Mouse (Mus musculus) testis, postnatal 10 days (tissue): ENCODE measurements around the gene Bicc1.

Source experiments
- DNase-seq: peaks from one replicate; pipeline ENCODE4 v3.0.0; 2021; ENCODE audit warnings: low spot score

Bicc1 gene

DNA sequence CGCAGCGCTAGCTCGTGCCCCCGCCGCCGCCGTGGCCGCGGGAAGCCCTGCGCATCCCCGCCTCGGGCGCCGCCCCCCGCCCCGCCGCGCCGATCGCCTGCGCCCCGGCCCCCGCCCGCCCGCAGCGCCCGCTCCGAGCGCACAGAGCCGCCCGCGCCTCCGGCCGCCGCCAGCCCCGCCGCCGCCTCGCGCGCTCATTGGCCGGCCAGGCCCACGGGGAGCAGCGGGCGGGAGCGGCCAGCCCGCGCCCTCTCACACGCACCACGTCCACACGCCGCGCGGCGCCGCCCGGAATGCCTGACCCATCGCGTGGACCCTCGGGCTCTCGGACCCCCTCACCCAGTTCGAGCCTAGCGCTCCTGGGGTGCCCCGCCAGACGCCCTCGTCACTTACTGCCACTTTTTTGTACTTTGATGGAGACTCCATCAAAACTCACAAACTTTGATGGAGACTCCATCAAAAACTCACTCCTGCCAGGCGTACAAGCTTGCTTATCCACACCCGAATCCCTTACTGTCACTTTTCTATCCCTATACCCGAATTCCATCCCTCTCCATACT is at the start of gene Bicc1:
Gene Bicc1 (minus strand): TSS at position 25 of the 560 bp plus-strand sequence.
- DNase-seq = peak; percentile 68

DNA sequence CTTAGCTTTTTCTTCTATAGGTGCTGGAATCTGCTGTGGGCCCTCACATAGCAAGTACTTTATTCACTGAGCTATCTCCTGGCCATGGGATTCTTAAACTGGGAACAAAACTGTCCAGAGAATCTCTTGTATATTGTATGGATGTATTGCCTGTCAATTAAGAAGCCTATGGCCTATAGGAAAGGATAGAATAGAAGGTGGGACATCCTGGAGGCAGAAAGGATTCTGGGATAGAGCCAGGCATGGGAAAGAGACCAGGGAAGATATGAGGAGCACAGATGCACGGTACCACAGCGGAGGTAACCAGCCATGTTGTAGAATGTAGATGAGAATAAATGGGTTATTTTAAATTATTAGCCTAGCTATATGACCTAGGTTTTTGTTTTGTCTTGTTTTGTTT is 42.0 kb upstream of the Bicc1 start:
- DNase-seq = no peak

DNA sequence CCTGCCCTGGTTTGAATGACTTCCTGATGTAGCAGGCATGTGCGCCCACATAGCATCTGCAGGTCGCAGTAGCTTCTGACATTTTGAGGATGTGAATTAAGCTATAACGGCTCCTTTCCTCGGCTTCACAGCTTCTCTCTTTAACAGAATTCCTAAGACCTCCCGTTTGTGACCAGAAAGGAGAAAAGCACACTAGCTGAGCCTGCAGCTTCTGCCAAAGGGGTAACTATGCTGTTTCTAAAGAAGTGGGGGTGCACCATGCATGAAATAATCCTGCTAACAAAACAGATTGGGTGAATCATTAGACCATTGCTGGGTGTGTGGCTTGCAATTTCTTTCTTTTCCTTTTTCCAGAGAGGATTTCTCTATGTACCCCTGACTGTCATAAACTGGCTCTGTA is 41.5 kb upstream of the Bicc1 start:
- DNase-seq = no peak

DNA sequence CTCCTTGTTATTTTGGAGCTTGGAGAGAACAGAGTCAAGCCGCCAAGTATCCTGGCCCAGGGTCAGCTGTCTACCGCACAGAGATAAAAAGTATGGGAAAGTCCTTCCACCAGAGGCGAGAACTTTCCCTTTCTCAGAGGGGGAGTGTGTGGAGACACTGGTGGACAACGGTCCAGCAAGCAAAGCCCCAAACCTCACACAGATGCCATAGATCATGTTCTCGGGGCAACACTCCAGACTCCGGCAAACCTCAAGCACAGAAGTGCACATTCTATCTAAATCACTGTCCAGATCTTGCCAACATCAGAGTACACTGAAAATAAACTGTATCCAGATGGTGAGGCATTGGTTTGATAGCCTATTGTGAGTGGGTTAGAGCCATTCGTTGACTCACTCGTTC is 39.2 kb upstream of the Bicc1 start:
- DNase-seq = no peak

DNA sequence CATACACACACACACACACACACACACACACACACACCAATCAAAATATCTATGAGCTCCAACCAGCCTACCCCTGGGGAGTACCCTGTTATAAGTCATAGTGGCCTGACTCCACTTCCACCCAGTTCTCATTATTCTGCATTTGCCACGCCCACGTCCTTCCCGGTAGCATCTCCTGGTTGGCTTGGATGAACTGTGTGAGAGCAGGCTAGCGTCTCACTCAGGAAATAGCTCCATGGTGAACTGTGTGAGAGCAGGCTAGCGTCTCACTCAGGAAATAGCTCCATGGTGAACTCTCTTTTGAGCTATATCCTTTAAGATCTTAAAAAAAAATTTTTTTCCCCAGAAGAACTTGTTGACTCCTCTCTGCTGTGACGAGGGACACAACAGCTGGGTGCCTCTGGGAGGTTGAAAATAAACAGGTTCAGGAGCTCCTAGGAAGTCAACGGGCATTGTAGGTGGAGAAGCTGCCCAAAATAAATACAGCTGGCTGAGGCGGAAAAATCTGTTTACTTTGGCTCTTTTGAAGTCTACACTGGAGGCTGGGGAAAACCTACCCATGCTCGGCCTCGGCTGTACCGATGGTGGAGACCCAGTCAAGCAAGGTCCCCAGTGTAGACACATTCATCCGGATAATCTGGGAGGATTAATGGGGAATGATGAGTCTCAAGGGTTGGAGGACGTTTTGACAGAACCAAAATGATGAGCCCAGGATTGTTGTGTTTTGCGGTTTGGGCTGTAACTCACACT is 37.7 kb upstream of the Bicc1 start:
- DNase-seq = no peak

DNA sequence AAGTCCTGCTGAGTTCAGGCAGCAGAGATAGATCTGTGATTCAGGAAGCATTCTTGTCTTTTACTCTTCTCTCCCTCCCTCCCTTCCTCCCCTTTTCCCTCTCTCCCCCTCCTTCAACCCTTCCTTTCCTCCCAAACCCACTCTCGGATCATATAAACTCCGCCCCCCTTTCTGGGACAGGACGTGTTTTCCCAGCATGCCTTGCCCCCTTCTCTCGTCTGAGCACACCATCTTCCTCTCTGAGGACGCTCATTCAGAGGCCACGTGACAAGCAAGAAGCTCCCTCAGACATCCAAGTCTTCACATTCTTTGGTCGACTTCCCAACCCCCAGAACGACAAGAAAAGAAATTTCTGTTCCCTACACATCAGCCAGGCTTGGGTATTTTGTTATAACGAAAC is 36.0 kb upstream of the Bicc1 start:
- DNase-seq = no peak

DNA sequence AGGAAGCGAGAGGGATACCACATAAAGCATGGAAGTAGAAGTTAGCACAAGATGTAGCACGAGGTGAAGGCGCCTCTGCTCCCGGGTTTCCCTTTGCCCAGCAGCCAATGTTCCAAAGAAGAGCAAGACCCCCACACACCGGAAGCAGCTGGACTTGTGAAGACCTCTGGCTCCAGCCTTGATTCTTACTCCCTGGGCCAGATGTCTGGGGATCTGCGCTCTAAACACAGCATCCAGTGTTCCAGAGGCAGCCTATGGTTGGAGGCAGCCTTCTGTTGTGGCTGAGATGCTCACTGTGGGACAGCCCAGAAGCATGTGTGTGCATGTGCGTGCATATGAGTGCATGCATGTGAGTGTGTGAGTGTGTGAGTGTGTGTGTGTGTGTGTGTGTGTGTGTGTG is 35.2 kb upstream of the Bicc1 start:
- no peak for DNase-seq

DNA sequence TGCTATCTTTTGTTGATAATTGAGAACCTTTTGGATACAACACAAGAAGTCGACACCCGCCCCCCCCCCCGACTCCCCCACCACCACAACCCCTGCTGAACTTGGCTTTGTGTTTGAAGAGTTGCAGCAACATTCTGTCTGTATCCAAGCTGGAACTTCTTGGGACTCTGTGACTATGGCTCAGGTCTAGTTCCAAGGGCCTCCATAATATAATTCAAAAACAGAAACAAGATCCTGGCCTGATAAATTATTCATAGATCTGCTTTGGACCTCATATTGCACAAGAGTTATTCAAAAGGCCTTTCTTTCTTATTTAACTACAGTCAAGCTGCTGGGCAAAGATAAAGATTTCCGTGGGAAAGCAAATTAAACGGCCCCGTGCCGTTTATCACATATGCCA is 33.8 kb upstream of the Bicc1 start:
- DNase-seq = no peak

DNA sequence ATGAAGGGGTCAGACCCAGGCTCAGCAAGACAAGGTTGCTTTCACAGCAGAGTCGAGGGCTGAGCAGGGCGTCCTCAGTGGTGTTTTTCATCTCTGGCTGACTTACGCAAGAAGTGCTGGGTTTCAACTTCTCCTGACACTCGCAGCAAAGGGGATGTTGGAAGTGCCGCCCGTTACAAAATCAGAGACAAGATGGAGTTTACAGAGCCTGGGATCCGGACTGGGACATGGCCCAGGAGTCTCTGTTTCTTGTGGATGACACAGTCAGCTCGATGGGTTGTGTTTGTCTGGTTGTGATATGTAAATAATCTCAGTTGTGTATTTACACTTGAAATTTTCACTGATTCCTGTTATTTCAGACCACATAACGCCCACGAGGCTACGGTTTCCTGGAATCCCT is 33.4 kb upstream of the Bicc1 start:
- DNase-seq = no peak

DNA sequence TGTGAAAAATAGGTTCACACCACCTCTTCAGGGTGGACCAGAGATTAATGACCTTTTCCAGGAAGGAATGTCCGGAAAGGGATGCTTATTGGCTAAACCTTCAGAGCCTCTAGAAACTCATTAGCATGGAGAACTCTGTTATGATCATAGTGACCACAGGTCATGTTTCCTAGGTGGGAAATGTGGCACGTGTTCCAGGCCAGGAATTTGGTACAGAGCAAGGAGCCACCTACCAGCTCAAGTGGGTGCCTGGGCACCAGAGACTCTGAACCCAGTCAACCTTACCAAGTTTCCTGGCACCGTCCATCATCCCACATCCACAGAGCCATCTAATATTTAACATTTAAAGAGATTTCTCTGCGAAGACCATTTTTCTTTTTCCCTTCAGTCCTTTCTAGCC is 29.2 kb upstream of the Bicc1 start:
- DNase-seq = no peak

DNA sequence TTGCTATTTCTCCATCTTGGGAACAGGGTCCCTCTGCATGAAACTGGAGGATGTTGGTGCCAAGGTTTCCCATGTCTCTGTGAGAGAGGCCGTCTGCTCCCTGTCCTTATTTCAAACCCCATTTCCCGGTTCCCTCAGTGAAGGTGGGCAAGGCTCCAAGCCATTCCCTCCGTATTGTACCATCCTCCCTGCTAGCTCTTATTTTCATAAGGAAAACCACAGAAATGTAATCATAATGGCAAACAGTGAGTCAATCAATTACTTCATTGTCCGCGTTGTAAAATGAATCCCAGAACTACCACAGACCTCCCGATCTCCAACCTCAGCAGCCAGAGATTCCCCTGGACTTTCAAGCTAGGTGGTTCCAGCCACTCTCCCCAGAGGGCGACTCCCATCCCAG is 25.6 kb upstream of the Bicc1 start:
- DNase-seq = no peak

DNA sequence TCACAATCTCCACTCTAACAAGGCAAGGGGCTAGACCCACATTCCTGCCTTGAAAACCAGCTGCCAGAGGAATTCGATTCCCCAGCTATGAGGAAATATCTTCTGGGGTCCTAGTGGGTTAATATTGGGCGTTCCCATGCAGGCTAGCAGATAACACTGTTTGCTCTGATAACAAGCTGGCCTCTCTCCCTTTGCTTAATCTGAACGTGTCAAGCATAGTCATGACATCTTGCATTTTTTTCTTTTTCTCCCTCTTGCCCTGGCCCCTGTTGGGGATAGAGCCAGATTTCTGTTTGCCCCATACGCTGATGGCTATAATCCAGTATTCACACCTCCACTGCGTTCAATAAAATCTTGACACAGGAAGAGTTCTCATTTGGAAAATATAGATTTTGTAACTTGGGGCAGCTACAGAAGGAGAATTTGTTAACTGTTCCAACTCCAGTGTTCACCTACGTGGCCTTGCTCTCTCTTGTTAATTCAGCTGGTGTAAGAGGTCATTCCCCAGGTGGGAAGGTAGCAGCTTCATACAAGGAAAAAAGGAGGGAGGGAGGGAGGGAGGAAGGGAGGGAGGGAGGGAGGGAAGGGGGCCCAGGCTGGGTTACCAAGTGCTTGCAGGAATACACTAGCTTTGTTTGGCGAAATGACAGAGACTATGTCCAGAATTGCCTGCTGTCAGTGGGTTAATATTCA is 24.0 kb upstream of the Bicc1 start:
- no peak for DNase-seq

DNA sequence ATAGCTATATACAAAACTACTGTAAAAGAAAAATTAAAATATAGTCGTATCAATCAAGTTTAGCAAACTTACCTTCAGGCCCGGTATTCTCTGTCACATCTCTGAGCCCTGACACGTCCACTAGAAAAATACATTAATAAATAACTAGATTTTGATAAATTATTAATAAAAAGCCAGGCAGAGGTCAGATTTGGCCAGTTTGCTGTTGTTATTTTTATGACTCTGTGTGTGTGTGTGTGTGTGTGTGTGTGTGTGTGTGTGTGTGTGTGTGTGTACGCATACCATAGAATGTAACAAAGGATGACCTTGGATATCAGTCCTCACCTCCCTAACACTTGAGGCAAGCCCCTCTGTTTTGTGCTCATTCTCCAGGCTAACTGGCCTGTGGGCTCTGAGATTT is 22.4 kb upstream of the Bicc1 start:
- no peak for DNase-seq

DNA sequence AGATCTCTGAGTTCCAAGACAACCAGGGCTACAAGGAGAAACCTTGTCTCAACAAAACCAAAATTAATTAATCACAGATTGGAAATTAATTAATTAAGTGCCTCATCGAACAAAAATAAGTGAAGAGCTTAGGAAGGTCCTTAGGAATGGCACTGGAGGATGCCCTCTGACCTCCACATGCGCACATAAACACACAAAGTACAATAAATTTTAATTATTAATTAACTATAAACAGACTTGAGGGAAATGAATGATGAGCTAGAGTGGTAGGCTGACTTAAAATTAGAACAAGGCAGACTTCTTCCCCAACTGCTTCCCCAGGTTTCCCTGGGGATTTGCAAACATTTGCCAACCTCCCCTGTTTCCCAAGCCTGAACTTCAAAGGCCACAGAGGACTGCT is 21.6 kb upstream of the Bicc1 start:
- no peak for DNase-seq

GRCm38 (mm10) chr10:71180057-71180456 is 20.6 kb upstream of the Bicc1 start:
- no peak for DNase-seq

DNA sequence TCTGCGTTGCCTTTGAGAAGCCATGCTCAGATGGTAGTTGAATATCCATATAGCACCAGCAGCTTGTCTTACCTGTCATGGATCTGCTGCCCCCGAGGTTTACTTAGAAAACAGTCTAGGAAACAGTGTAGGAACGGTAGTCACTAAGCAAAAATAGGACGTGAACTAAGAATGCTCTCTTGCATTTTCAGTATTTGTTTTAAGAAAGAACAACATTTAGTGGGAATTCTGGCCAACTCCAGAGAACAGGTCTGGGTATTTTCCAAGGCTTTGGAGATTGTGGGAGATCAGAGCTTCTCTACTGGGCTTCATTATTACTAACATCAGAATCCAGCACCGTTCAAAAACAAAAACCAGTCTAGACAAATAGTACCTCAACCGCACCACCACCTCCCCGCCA is 17.7 kb upstream of the Bicc1 start:
- no peak for DNase-seq

- no peak for DNase-seq
Observed at GRCm38 (mm10) chr10:71176341-71176740, 16.8 kb upstream of the Bicc1 start.

- no peak for DNase-seq
Observed at GRCm38 (mm10) chr10:71175280-71175679, 15.8 kb upstream of the Bicc1 start.

- DNase-seq = no peak
Observed at GRCm38 (mm10) chr10:71171414-71171813, 11.9 kb upstream of the Bicc1 start.

GRCm38 (mm10) chr10:71170771-71171170 is 11.3 kb upstream of the Bicc1 start:
- no peak for DNase-seq

GRCm38 (mm10) chr10:71169811-71170210 is 10.3 kb upstream of the Bicc1 start:
- DNase-seq = no peak

- DNase-seq = no peak
Observed at GRCm38 (mm10) chr10:71169171-71169570, 9.7 kb upstream of the Bicc1 start.

GRCm38 (mm10) chr10:71160449-71160848 is 949 bp upstream of the Bicc1 start:
- DNase-seq = no peak
